Mouse (Mus musculus) embryo, embryonic 10.5 days (tissue): ENCODE measurements around the gene Ybx2.

Experiments used
- DNase-seq: peaks from one replicate; pipeline ENCODE4 v3.0.0-alpha.2; 2015; ENCODE audit warnings: low spot score

The Ybx2 gene

GRCm38 (mm10) chr11:69964650-69965270, 29.2 kb downstream of the Ybx2 start, which contains the start of gene Cldn7:
TSS of gene Cldn7 (plus strand) at chr11:69964779.
- DNase-seq = no peak

GRCm38 (mm10) chr11:69965271-69966005, 29.8 kb downstream of the Ybx2 start:
- DNase-seq = peak; percentile 42

GRCm38 (mm10) chr11:69966006-69966859, 30.6 kb downstream of the Ybx2 start:
- DNase-seq = peak; percentile 31

- no peak for DNase-seq
Observed at GRCm38 (mm10) chr11:69966860-69967517, 31.4 kb downstream of the Ybx2 start.

- no peak for DNase-seq
Observed at GRCm38 (mm10) chr11:69968793-69969192, 33.2 kb downstream of the Ybx2 start.

GRCm38 (mm10) chr11:69970222-69970621, 34.6 kb downstream of the Ybx2 start:
- DNase-seq = no peak

- DNase-seq = no peak
Observed at GRCm38 (mm10) chr11:69970775-69971174, 35.2 kb downstream of the Ybx2 start.

- DNase-seq = no peak
Observed at GRCm38 (mm10) chr11:69974907-69975306, 39.3 kb downstream of the Ybx2 start.

GRCm38 (mm10) chr11:69976271-69976670, 40.7 kb downstream of the Ybx2 start:
- DNase-seq = no peak

GRCm38 (mm10) chr11:69979827-69980195, 44.2 kb downstream of the Ybx2 start:
- no peak for DNase-seq

GRCm38 (mm10) chr11:69980196-69981140, 44.9 kb downstream of the Ybx2 start:
- DNase-seq = peak; percentile 100

GRCm38 (mm10) chr11:69981141-69981762, 45.7 kb downstream of the Ybx2 start, which contains the start of gene Ctdnep1:
TSS of gene Ctdnep1 (plus strand) at chr11:69981156.
- peak; percentile 21 for DNase-seq

- no peak for DNase-seq
Observed at GRCm38 (mm10) chr11:69982225-69982624, 46.6 kb downstream of the Ybx2 start, which contains the start of gene Elp5. TSS of gene Elp5 (minus strand) at chr11:69982517.

- no peak for DNase-seq
Observed at GRCm38 (mm10) chr11:69982877-69983276, 47.3 kb downstream of the Ybx2 start.

- DNase-seq = no peak
Observed at GRCm38 (mm10) chr11:69983377-69983776, 47.8 kb downstream of the Ybx2 start.

- no peak for DNase-seq
Observed at GRCm38 (mm10) chr11:69984431-69984830, 48.8 kb downstream of the Ybx2 start.

- DNase-seq = no peak
Observed at GRCm38 (mm10) chr11:69989949-69990348, 54.4 kb downstream of the Ybx2 start.
